Comparison of ENCODE assay signal across 14 mouse cellular contexts in genomic region chr13:23753314-23754078, GRCm38 (mm10). TPM values are rescaled to one million over a fixed set of nuclear protein-coding genes. Genes with fewer than 3 reads are reported as not detected.
DNase-seq lines count a peak whose midpoint lies in the region; ATAC-seq and TF ChIP-seq lines count a peak whose summit lies in the region.
"Had no signal": no experiment of that assay in that cellular context is flagged by ENCODE, and none has a peak within 500 bp of the region (broad histone marks: within the 10 kb centered on the region; RNA-seq: fewer than 3 reads in every experiment).

No protein-coding gene starts in this region.

- H3K36me3 ChIP-seq in kidney, embryonic 15.5 days, result no peaks in the 10 kb centered on the region
- no peaks in the 10 kb centered on the region for H3K36me3 ChIP-seq in ES-E14 (ENCODE audit: control insufficient read depth, insufficient read depth, low read length, poor library complexity, severe bottlenecking)
- H3K36me3 ChIP-seq in embryonic facial prominence, embryonic 15.5 days, result no peaks in the 10 kb centered on the region
- H3K36me3 ChIP-seq in liver, postnatal 0 days (replicated peaks; ENCODE audit: insufficient read depth, low read length), result no peaks in the 10 kb centered on the region

- WGBS in kidney, embryonic 15.5 days, result 56% methylated on average over 4 of the region's 4 CpGs
- 45% methylated on average over 4 of the region's 4 CpGs for WGBS in embryonic facial prominence, embryonic 15.5 days
- WGBS in liver, postnatal 0 days (ENCODE audit: insufficient replicate concordance), result 56% methylated on average over 4 of the region's 4 CpGs

- H3K9me3 ChIP-seq in kidney, embryonic 15.5 days (replicated peaks), result no peaks in the 10 kb centered on the region
- H3K9me3 ChIP-seq in ES-E14 (ENCODE audit: control insufficient read depth, insufficient read depth, low read depth, low read length), result no peaks in the 10 kb centered on the region
- no peaks in the 10 kb centered on the region for H3K9me3 ChIP-seq in embryonic facial prominence, embryonic 15.5 days (replicated peaks)
- no peaks in the 10 kb centered on the region for H3K9me3 ChIP-seq in liver, postnatal 0 days (ENCODE audit: low read length)
- H3K9me3 ChIP-seq: megakaryocyte, embryonic 14.5 days had no signal

- TF ChIP-seq EP300 in liver, postnatal 0 days (IDR thresholded peaks at IDR 0.05; ENCODE audit: low read depth), result no peak

- DNase-seq in kidney, adult 11 months, result no peak
- DNase-seq in ES-E14 (ENCODE audit: low read depth, low spot score), result no peak
- DNase-seq in liver, postnatal 0 days, result no peak
- DNase-seq in B cell, adult 2 months, result no peak
- no peak for DNase-seq in gastrocnemius, postnatal 25 days
- DNase-seq: cerebellum, adult 11 months; gastrocnemius, postnatal 36 days; kidney, postnatal 36 days; right cerebral cortex, postnatal 14 days; thymus, postnatal 25 days had no signal

- in situ Hi-C loops in ES-E14 (cut with MboI; ENCODE audit: low sequenced_read_pairs in 2 of 2, unreplicated experiment in 2 of 2), result loop anchor here in 1 of 2 experiments (25.0 kb wide), 1 partner anchor 1716 kb away; the partner anchor contains the start of genes Hist1h2ag, Hist1h2ah, Hist1h2bj and Hist1h2bk

- no peaks in the 10 kb centered on the region for H3K27me3 ChIP-seq in kidney, embryonic 15.5 days
- H3K27me3 ChIP-seq in embryonic facial prominence, embryonic 15.5 days, result no peaks in the 10 kb centered on the region
- H3K27me3 ChIP-seq in liver, postnatal 0 days (ENCODE audit: insufficient read depth, low read length), result no peaks in the 10 kb centered on the region
- H3K27me3 ChIP-seq: megakaryocyte, embryonic 14.5 days had no signal

- H3K4me3 ChIP-seq in kidney, embryonic 15.5 days (replicated peaks), result peak overlapping the region; percentile 44
- H3K4me3 ChIP-seq in ES-E14 (ENCODE audit: insufficient read depth in 1 of 2, low read depth in 1 of 2, low read length in 2 of 2, poor library complexity in 1 of 2, severe bottlenecking in 1 of 2), result peak overlapping the region in 1 of 2 experiments; percentile 19; a peak in 2 of 4 replicates
- peak overlapping the region; percentile 32; the same call in 1 of the 2 replicates for H3K4me3 ChIP-seq in embryonic facial prominence, embryonic 15.5 days (replicated peaks)
- H3K4me3 ChIP-seq in liver, postnatal 0 days (ENCODE audit: low read depth, low read length), result peak overlapping the region; percentile 43

- ATAC-seq in kidney, embryonic 15.5 days (replicated peaks; ENCODE audit: low FRiP score), result no peak
- ATAC-seq in embryonic facial prominence, embryonic 15.5 days (ENCODE audit: insufficient number of reproducible peaks, low FRiP score, low TSS enrichment, low read depth), result no peak
- no peak for ATAC-seq in liver, postnatal 0 days
- no peak for ATAC-seq in erythroid progenitor cell, adult 5-6 weeks (replicated peaks; ENCODE audit: low FRiP score, poor library complexity, severe bottlenecking)

- H3K4me2 ChIP-seq in kidney, embryonic 15.5 days, result peak overlapping the region; percentile 57
- H3K4me2 ChIP-seq in embryonic facial prominence, embryonic 15.5 days (replicated peaks), result peak overlapping the region; percentile 51; the same call in 1 of the 2 replicates
- peak overlapping the region; percentile 61 for H3K4me2 ChIP-seq in liver, postnatal 0 days (ENCODE audit: low read depth, low read length)

- H3K4me1 ChIP-seq in kidney, embryonic 15.5 days, result peaks cover 6% of the 10 kb centered on the region
- peaks cover 0 to 6% of the 10 kb centered on the region in 2 experiments; a peak in 1 of 4 replicates for H3K4me1 ChIP-seq in ES-E14 (ENCODE audit: control insufficient read depth in 2 of 2, insufficient read depth in 2 of 2, low read length in 2 of 2, poor library complexity in 1 of 2)
- H3K4me1 ChIP-seq in embryonic facial prominence, embryonic 15.5 days, result peaks cover 12% of the 10 kb centered on the region; the same call in 1 of the 2 replicates
- peaks cover 5% of the 10 kb centered on the region; the same call in 1 of the 2 replicates for H3K4me1 ChIP-seq in liver, postnatal 0 days (ENCODE audit: insufficient read depth)

- peak overlapping the region; percentile 90 for H3K27ac ChIP-seq in kidney, embryonic 15.5 days
- H3K27ac ChIP-seq in ES-E14 (ENCODE audit: insufficient read depth, low read depth, low read length, poor library complexity, severe bottlenecking), result peak overlapping the region; percentile 40; the same call in 1 of the 2 replicates
- H3K27ac ChIP-seq in embryonic facial prominence, embryonic 15.5 days (replicated peaks), result peak overlapping the region; percentile 31; the same call in 1 of the 2 replicates
- peak overlapping the region; percentile 90 for H3K27ac ChIP-seq in liver, postnatal 0 days (ENCODE audit: low read depth)

- no peak overlapping the region for H3K9ac ChIP-seq in kidney, embryonic 15.5 days
- no peak overlapping the region; the same call in 1 of the 2 replicates for H3K9ac ChIP-seq in ES-E14 (ENCODE audit: insufficient read depth, low read depth, low read length, poor library complexity, severe bottlenecking)
- H3K9ac ChIP-seq in embryonic facial prominence, embryonic 15.5 days, result no peak overlapping the region
- peak overlapping the region; percentile 75 for H3K9ac ChIP-seq in liver, postnatal 0 days (replicated peaks)

- no peak for TF ChIP-seq CTCF in liver, postnatal 0 days (IDR thresholded peaks at IDR 0.05; ENCODE audit: low read depth)

TF ChIP-seq in ES-E14, 5 proteins besides CTCF, POLR2A, EP300 and RAD21:
- TF ChIP-seq ZC3H11A (IDR thresholded peaks at IDR 0.05; ENCODE audit: borderline replicate concordance, low read depth, low read length) (no peak), HCFC1 (IDR thresholded peaks at IDR 0.05; ENCODE audit: borderline replicate concordance, insufficient read depth, low read length) (no peak), MAFK (IDR thresholded peaks at IDR 0.05; ENCODE audit: insufficient read depth, low read depth, low read length) (no peak), CHD2 (IDR thresholded peaks at IDR 0.05; ENCODE audit: low read depth, low read length) (no peak), ZNF384 (IDR thresholded peaks at IDR 0.05; ENCODE audit: low read depth, low read length) (no peak)
TF ChIP-seq in ES-E14: peak in this region for 0.

RNA-seq across cellular contexts. Expression of gene Hist1h3b, which starts 1.4 kb away (rescaled TPM):
- 10.8 and 11.3 TPM in 2 replicates for polyA plus RNA-seq in kidney, embryonic 15.5 days (2015; fragmentation: Nextera tagmentation; extraction: Ambion mirVana)
- 667 and 954 TPM in 2 replicates for total RNA-seq in ES-E14 (2012; rRNA removed)
- 8.4 and 9.7 TPM in 2 replicates for polyA plus RNA-seq in embryonic facial prominence, embryonic 15.5 days (2015; fragmentation: Nextera tagmentation; extraction: Ambion mirVana)
- polyA plus RNA-seq in liver, postnatal 0 days (2015; fragmentation: Nextera tagmentation; extraction: Ambion mirVana), result 10.2 and 16.0 TPM in 2 replicates
- total RNA-seq in erythroid progenitor cell, adult 5-6 weeks (2015; ENCODE audit: low replicate concordance), result 1,233 and 1,450 TPM in 2 replicates
- 1,686 and 1,833 TPM in 2 replicates for total RNA-seq in erythroid progenitor cell, adult 5-6 weeks (2017; ENCODE audit: low replicate concordance)
- total RNA-seq in gastrocnemius, postnatal 25 days (2021), result 10 to 100 TPM in 1 of 2 experiments, 1 to 10 TPM in 1; 9.6 to 17.3 TPM

RNA-seq across cellular contexts. Expression of gene Hist1h2ab, which starts 2.6 kb away (rescaled TPM):
- 39.2 and 44.8 TPM in 2 replicates for polyA plus RNA-seq in kidney, embryonic 15.5 days (2015; fragmentation: Nextera tagmentation; extraction: Ambion mirVana)
- 2,399 and 2,956 TPM in 2 replicates for total RNA-seq in ES-E14 (2012; rRNA removed)
- polyA plus RNA-seq in embryonic facial prominence, embryonic 15.5 days (2015; fragmentation: Nextera tagmentation; extraction: Ambion mirVana), result 23.1 and 38.3 TPM in 2 replicates
- 46.5 and 47.4 TPM in 2 replicates for polyA plus RNA-seq in liver, postnatal 0 days (2015; fragmentation: Nextera tagmentation; extraction: Ambion mirVana)
- total RNA-seq in erythroid progenitor cell, adult 5-6 weeks (2015; ENCODE audit: low replicate concordance), result 222 and 372 TPM in 2 replicates
- 5,516 and 10,292 TPM in 2 replicates for total RNA-seq in erythroid progenitor cell, adult 5-6 weeks (2017; ENCODE audit: low replicate concordance)
- 10 to 100 TPM in 1 of 2 experiments, 1 to 10 TPM in 1; 9.5 to 11.0 TPM for total RNA-seq in gastrocnemius, postnatal 25 days (2021)

RNA-seq across cellular contexts. Expression of gene Hist1h4b, which starts 3.3 kb away (rescaled TPM):
- polyA plus RNA-seq in kidney, embryonic 15.5 days (2015; fragmentation: Nextera tagmentation; extraction: Ambion mirVana), result 5.4 and 6.4 TPM in 2 replicates
- 1,054 and 1,339 TPM in 2 replicates for total RNA-seq in ES-E14 (2012; rRNA removed)
- polyA plus RNA-seq in embryonic facial prominence, embryonic 15.5 days (2015; fragmentation: Nextera tagmentation; extraction: Ambion mirVana), result 2.6 and 3.0 TPM in 2 replicates
- polyA plus RNA-seq in liver, postnatal 0 days (2015; fragmentation: Nextera tagmentation; extraction: Ambion mirVana), result 2.5 and 3.2 TPM in 2 replicates
- total RNA-seq in erythroid progenitor cell, adult 5-6 weeks (2015; ENCODE audit: low replicate concordance), result 331 and 380 TPM in 2 replicates
- total RNA-seq in erythroid progenitor cell, adult 5-6 weeks (2017; ENCODE audit: low replicate concordance), result 1,134 and 2,811 TPM in 2 replicates
- total RNA-seq in gastrocnemius, postnatal 25 days (2021), result 10 to 100 TPM in 1 of 2 experiments, 1 to 10 TPM in 1; 8.6 to 18.2 TPM

RNA-seq across cellular contexts. Expression of gene Hist1h2bb, which starts 7.0 kb away (rescaled TPM):
- polyA plus RNA-seq in kidney, embryonic 15.5 days (2015; fragmentation: Nextera tagmentation; extraction: Ambion mirVana), result 3.8 and 4.5 TPM in 2 replicates
- total RNA-seq in ES-E14 (2012; rRNA removed), result 1,224 and 1,736 TPM in 2 replicates
- polyA plus RNA-seq in embryonic facial prominence, embryonic 15.5 days (2015; fragmentation: Nextera tagmentation; extraction: Ambion mirVana), result 2.0 and 2.1 TPM in 2 replicates
- polyA plus RNA-seq in liver, postnatal 0 days (2015; fragmentation: Nextera tagmentation; extraction: Ambion mirVana), result 1.6 and 2.7 TPM in 2 replicates
- total RNA-seq in erythroid progenitor cell, adult 5-6 weeks (2015; ENCODE audit: low replicate concordance), result 856 and 1,017 TPM in 2 replicates
- 7,682 and 13,399 TPM in 2 replicates for total RNA-seq in erythroid progenitor cell, adult 5-6 weeks (2017; ENCODE audit: low replicate concordance)
- 10 to 100 TPM in 1 of 2 experiments, 1 to 10 TPM in 1; 5.9 to 10.7 TPM for total RNA-seq in gastrocnemius, postnatal 25 days (2021)

RNA-seq across cellular contexts. Expression of gene Hist1h4a, which starts 7.5 kb away (rescaled TPM):
- polyA plus RNA-seq in kidney, embryonic 15.5 days (2015; fragmentation: Nextera tagmentation; extraction: Ambion mirVana), result 0.35 TPM in 1 of 2 replicates, not detected in the other
- 1,331 and 1,744 TPM in 2 replicates for total RNA-seq in ES-E14 (2012; rRNA removed)
- polyA plus RNA-seq in embryonic facial prominence, embryonic 15.5 days (2015; fragmentation: Nextera tagmentation; extraction: Ambion mirVana), result 0.39 and 0.42 TPM in 2 replicates
- polyA plus RNA-seq in liver, postnatal 0 days (2015; fragmentation: Nextera tagmentation; extraction: Ambion mirVana), result 0.40 and 0.49 TPM in 2 replicates
- total RNA-seq in erythroid progenitor cell, adult 5-6 weeks (2015; ENCODE audit: low replicate concordance), result 142 and 188 TPM in 2 replicates
- total RNA-seq in erythroid progenitor cell, adult 5-6 weeks (2017; ENCODE audit: low replicate concordance), result 706 and 1,369 TPM in 2 replicates
- total RNA-seq in gastrocnemius, postnatal 25 days (2021), result 10 to 100 TPM in 1 of 2 experiments, 1 to 10 TPM in 1; 8.0 to 13.6 TPM

Comparison
In these comparisons a context has a peak if more than half of its experiments do, and no peak if none do; other contexts are left out.
1. H3K27ac ChIP-seq: peak in every context shown above with its lines; median percentile 90 in kidney, embryonic 15.5 days; 90 in liver, postnatal 0 days; 40 in ES-E14; 31 in embryonic facial prominence, embryonic 15.5 days.
2. RNA of gene Hist1h3b, which starts 1.4 kb away (total RNA-seq): 1,233 to 1,833 TPM in erythroid progenitor cell, adult 5-6 weeks and 667 to 954 TPM in ES-E14; 9.6 to 17.3 TPM in gastrocnemius, postnatal 25 days; every median in the first group is over 10 times any median in the second.
3. RNA of gene Hist1h2ab, which starts 2.6 kb away (total RNA-seq): 222 to 10,292 TPM in erythroid progenitor cell, adult 5-6 weeks and 2,399 to 2,956 TPM in ES-E14; 9.5 to 11.0 TPM in gastrocnemius, postnatal 25 days; every median in the first group is over 10 times any median in the second.
4. RNA of gene Hist1h4b, which starts 3.3 kb away (total RNA-seq): 1,054 to 1,339 TPM in ES-E14 and 331 to 2,811 TPM in erythroid progenitor cell, adult 5-6 weeks; 8.6 to 18.2 TPM in gastrocnemius, postnatal 25 days; every median in the first group is over 10 times any median in the second.
5. Peak in every context shown above with its lines, with median percentiles within 50 percentile points of each other: H3K4me2 ChIP-seq.